8 mouse cellular contexts compared by ENCODE assay signal in the genomic region with DNA sequence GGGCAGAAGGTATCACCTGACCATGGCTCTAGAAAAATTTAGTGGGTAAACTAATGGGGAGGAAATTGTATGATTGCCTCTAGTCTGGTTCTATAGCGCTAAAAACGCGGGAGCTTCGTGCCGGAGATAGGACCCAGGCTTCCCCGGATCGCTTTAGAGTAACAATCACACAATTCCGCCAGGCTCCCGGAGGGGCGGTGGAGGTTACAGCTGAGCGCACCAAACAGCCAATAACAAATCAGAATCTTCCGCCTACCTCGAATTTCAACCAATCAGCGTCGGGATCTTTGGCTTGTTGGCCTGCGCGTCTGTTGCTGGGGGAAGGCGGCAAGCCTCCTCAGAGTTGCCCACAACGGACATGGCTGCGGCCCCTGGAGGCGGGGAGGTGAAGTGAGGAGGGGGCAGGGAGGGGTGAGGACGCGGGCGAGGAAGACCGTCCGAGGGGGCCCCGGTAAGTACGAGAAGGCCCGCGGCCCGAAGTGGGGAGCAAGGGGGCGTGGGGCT. TPM values are rescaled to one million over a fixed set of nuclear protein-coding genes. Genes with fewer than 3 reads are reported as not detected.
A peak's percentile ranks its signal among the peaks of the same experiment; 100 is the strongest.
DNase-seq lines count a peak whose midpoint lies in the region; ATAC-seq lines count a peak whose summit lies in the region.

A gene (plus strand): TSS at position 331 of the 504 bp plus-strand sequence.

- H3K4me3 ChIP-seq in brown adipose tissue, adult 24 weeks (ENCODE audit: insufficient read depth, low read depth, low read length): peak within 1 kb of the TSS; percentile 71
- peak within 1 kb of the TSS; percentile 93 for H3K4me3 ChIP-seq in heart, embryonic 13.5 days
- H3K4me3 ChIP-seq in liver, embryonic 12.5 days: peak within 1 kb of the TSS; percentile 86
- H3K4me3 ChIP-seq in stomach, embryonic 15.5 days (replicated peaks): peak within 1 kb of the TSS; percentile 85

- under 1% methylated on average over 32 of the region's 32 CpGs for WGBS in heart, embryonic 13.5 days
- WGBS in liver, embryonic 12.5 days (ENCODE audit: insufficient replicate concordance): under 1% methylated on average over 32 of the region's 32 CpGs
- 0% methylated on average over 32 of the region's 32 CpGs for WGBS in stomach, embryonic 15.5 days

- peak within 1 kb of the TSS; percentile 92 for H3K4me2 ChIP-seq in heart, embryonic 13.5 days
- H3K4me2 ChIP-seq in liver, embryonic 12.5 days: peak within 1 kb of the TSS; percentile 81
- H3K4me2 ChIP-seq in stomach, embryonic 15.5 days: peak within 1 kb of the TSS; percentile 63

- H3K9me3 ChIP-seq in heart, embryonic 13.5 days: no peaks in the 10 kb centered on the region
- no peaks in the 10 kb centered on the region for H3K9me3 ChIP-seq in liver, embryonic 12.5 days (replicated peaks)
- no peaks in the 10 kb centered on the region for H3K9me3 ChIP-seq in stomach, embryonic 15.5 days

- peak; percentile 98 for DNase-seq in CD4-positive, CD25-positive, alpha-beta regulatory T cell, adult 2 months (ENCODE audit: low read depth, low spot score)
- peak; percentile 65 for DNase-seq in fat pad, adult 2 months (ENCODE audit: extremely low read depth, low read depth, low spot score)
- DNase-seq in kidney, postnatal 10 days: peak; percentile 96
- peak; percentile 98 to 99 for DNase-seq in natural killer cell, adult 2 months (ENCODE audit: low spot score in 2 of 2)

- H3K27me3 ChIP-seq in heart, embryonic 13.5 days (replicated peaks): no peaks in the 10 kb centered on the region
- no peaks in the 10 kb centered on the region for H3K27me3 ChIP-seq in liver, embryonic 12.5 days (replicated peaks)
- no peaks in the 10 kb centered on the region for H3K27me3 ChIP-seq in stomach, embryonic 15.5 days (replicated peaks)

- H3K36me3 ChIP-seq in heart, embryonic 13.5 days: peaks cover 8% of the 10 kb centered on the region
- no peaks in the 10 kb centered on the region for H3K36me3 ChIP-seq in liver, embryonic 12.5 days
- H3K36me3 ChIP-seq in stomach, embryonic 15.5 days: no peaks in the 10 kb centered on the region

- peak within 1 kb of the TSS; percentile 66 for H3K27ac ChIP-seq in brown adipose tissue, adult 24 weeks (replicated peaks; ENCODE audit: low read depth, low read length)
- H3K27ac ChIP-seq in heart, embryonic 13.5 days (replicated peaks): peak within 1 kb of the TSS; percentile 99
- peak within 1 kb of the TSS; percentile 88 for H3K27ac ChIP-seq in liver, embryonic 12.5 days
- H3K27ac ChIP-seq in stomach, embryonic 15.5 days: peak within 1 kb of the TSS; percentile 83

- H3K9ac ChIP-seq in heart, embryonic 13.5 days: peak within 1 kb of the TSS; percentile 99
- H3K9ac ChIP-seq in liver, embryonic 12.5 days: peak within 1 kb of the TSS; percentile 96
- peak within 1 kb of the TSS; percentile 92 for H3K9ac ChIP-seq in stomach, embryonic 15.5 days

- ATAC-seq in heart, embryonic 13.5 days (ENCODE audit: extremely low read depth, insufficient number of reproducible peaks, low FRiP score, low TSS enrichment): peak; percentile 95
- ATAC-seq in liver, embryonic 12.5 days: peak; percentile 93
- ATAC-seq in stomach, embryonic 15.5 days (ENCODE audit: insufficient read depth, low FRiP score, low read depth): peak; percentile 96

- H3K4me1 ChIP-seq in brown adipose tissue, adult 24 weeks (ENCODE audit: control insufficient read depth, insufficient read depth, insufficient read length, low read length): peaks cover 12% of the 10 kb centered on the region
- H3K4me1 ChIP-seq in heart, embryonic 13.5 days: peaks cover 42% of the 10 kb centered on the region
- peaks cover 51% of the 10 kb centered on the region for H3K4me1 ChIP-seq in liver, embryonic 12.5 days
- peaks cover 6% of the 10 kb centered on the region; the same call in 1 of the 2 replicates for H3K4me1 ChIP-seq in stomach, embryonic 15.5 days

RNA-seq across cellular contexts. Expression of the gene that starts here (rescaled TPM):
- polyA plus RNA-seq in brown adipose tissue, adult 24 weeks (2012; ENCODE audit: insufficient read depth, insufficient read length, missing spikeins): 18.0 and 23.0 TPM in 2 replicates
- 34.3 and 39.4 TPM in 2 replicates for polyA plus RNA-seq in heart, embryonic 13.5 days (2015; fragmentation: Nextera tagmentation; extraction: Ambion mirVana)
- 16.9 and 17.0 TPM in 2 replicates for polyA plus RNA-seq in liver, embryonic 12.5 days (2016; fragmentation: Nextera tagmentation; extraction: Ambion mirVana)
- polyA plus RNA-seq in stomach, embryonic 15.5 days (2015; fragmentation: Nextera tagmentation; extraction: Ambion mirVana): 19.9 and 20.7 TPM in 2 replicates

Comparison
In these comparisons a context has a peak if more than half of its experiments do, and no peak if none do; other contexts are left out.
1. Peak in every context shown above with its lines: DNase-seq, ATAC-seq, H3K4me3 ChIP-seq and H3K27ac ChIP-seq.